ENCODE assay signal across 24 mouse cellular contexts in the genomic region with DNA sequence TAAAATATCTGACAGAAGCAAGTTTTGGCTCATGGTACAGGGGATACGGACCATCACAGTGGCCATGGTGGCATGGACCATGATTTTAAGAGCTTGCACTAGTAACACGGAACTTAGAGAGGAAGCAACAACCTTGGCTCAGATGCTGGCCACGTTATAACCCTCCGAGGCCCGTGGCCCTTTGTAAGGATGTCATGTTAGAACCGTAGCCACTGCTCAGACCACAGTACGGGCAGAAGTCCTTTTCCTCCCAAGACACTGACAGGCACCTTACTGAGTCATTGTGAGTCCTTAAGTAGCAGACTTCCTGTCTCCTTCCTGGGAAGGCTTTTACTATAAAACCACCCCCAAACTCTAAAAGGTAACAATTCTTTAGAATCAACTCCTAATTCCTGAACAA. TPM values are rescaled to one million over a fixed set of nuclear protein-coding genes. Genes with fewer than 3 reads are reported as not detected.
DNase-seq lines count a peak whose midpoint lies in the region; ATAC-seq and TF ChIP-seq lines count a peak whose summit lies in the region.
"Had no signal": no experiment of that assay in that cellular context is flagged by ENCODE, and none has a peak within 500 bp of the region (broad histone marks: within the 10 kb centered on the region; RNA-seq: fewer than 3 reads in every experiment).

No protein-coding gene starts in this region.

- intact Hi-C loops in heart, adult 2 months (cut with DNase I) = no loop called here
- intact Hi-C loops in heart, postnatal 36 days (cut with DNase I) = no loop called here

- H3K79me2 ChIP-seq in heart, adult 2 months (replicated peaks; ENCODE audit: control insufficient read depth, insufficient read depth, low read length) = no peaks in the 10 kb centered on the region

- H3K27ac ChIP-seq in heart, adult 2 months = peak overlapping the region; percentile 21
- H3K27ac ChIP-seq: embryonic facial prominence, embryonic 10.5 days; embryonic facial prominence, embryonic 12.5 days; forebrain, embryonic 13.5 days; forebrain, embryonic 15.5 days had no signal

- WGBS in heart, adult 2 months = 56% methylated on average over 7 of the region's 7 CpGs

- DNase-seq in heart, adult 2 months = no peak
- no peak for DNase-seq in heart, postnatal 36 days
- peak; percentile 69 for DNase-seq in 416B (ENCODE audit: low read depth)
- DNase-seq in layer of hippocampus, adult 11-12 months (ENCODE audit: low spot score) = no peak
- DNase-seq: adrenal gland, adult 2 months; adrenal gland, postnatal 10 days; adrenal gland, postnatal 25 days; cerebellum, adult 11-12 months; cerebellum, adult 2 months; cerebellum, adult 9-10 months; cerebellum, postnatal 10 days; cerebellum, postnatal 25 days; forebrain, postnatal 0 days had no signal

- H3K4me1 ChIP-seq in heart, adult 2 months (ENCODE audit: control insufficient read depth, insufficient read depth, low read length) = no peaks in the 10 kb centered on the region
- H3K4me1 ChIP-seq: forebrain, embryonic 13.5 days; forebrain, embryonic 15.5 days had no signal

- H3K4me3 ChIP-seq in heart, adult 2 months = no peak overlapping the region
- H3K4me3 ChIP-seq: embryonic facial prominence, embryonic 10.5 days; embryonic facial prominence, embryonic 12.5 days; forebrain, embryonic 13.5 days; forebrain, embryonic 15.5 days had no signal

- no peak for TF ChIP-seq POLR2A in heart, adult 2 months (IDR thresholded peaks at IDR 0.05; ENCODE audit: insufficient read depth, low read depth, low read length)

- TF ChIP-seq CTCF in heart, adult 2 months (IDR thresholded peaks at IDR 0.05) = no peak

- TF ChIP-seq EP300 in heart, adult 2 months (IDR thresholded peaks at IDR 0.05; ENCODE audit: insufficient read depth, low read depth, low read length) = no peak

- H3K9ac ChIP-seq in heart, adult 2 months (ENCODE audit: low read depth, low read length) = no peak overlapping the region
- H3K9ac ChIP-seq: embryonic facial prominence, embryonic 12.5 days; forebrain, embryonic 13.5 days; forebrain, embryonic 15.5 days; forebrain, postnatal 0 days had no signal

- no peaks in the 10 kb centered on the region for H3K36me3 ChIP-seq in heart, adult 2 months (ENCODE audit: control insufficient read depth, insufficient read depth, low read length)
- H3K36me3 ChIP-seq: embryonic facial prominence, embryonic 10.5 days; embryonic facial prominence, embryonic 12.5 days; forebrain, embryonic 15.5 days had no signal

- no peaks in the 10 kb centered on the region for H3K27me3 ChIP-seq in heart, adult 2 months (ENCODE audit: control insufficient read depth, insufficient read depth, low read length)
- H3K27me3 ChIP-seq: embryonic facial prominence, embryonic 12.5 days; forebrain, embryonic 13.5 days; forebrain, embryonic 15.5 days had no signal

- ATAC-seq in hematopoietic stem cell, adult 5-6 weeks (replicated peaks in 1 of 2; ENCODE audit: insufficient read depth in 1 of 2, low FRiP score in 2 of 2, low TSS enrichment in 1 of 2, low read depth in 1 of 2, poor library complexity in 2 of 2, severe bottlenecking in 2 of 2) = peak; percentile 56 to 73; a peak in 3 of 4 replicates
- no peak for ATAC-seq in frontal cortex, adult (ENCODE audit: low TSS enrichment)
- ATAC-seq: forebrain, embryonic 13.5 days; forebrain, embryonic 15.5 days; forebrain, postnatal 0 days had no signal

RNA-seq across cellular contexts. Expression of a gene that starts 8.7 kb away (rescaled TPM):
- 1 to 10 TPM in 1 of 2 experiments, under 1 TPM in 1; 0.89 to 1.5 TPM for total RNA-seq in heart, adult 2 months (2021)
- polyA plus RNA-seq in heart, adult 2 months (2012; rRNA removed) = 1.0 and 1.2 TPM in 2 replicates
- total RNA-seq in heart, postnatal 36 days (2021) = 1 to 10 TPM; 1.8 to 2.3 TPM
- total RNA-seq in hematopoietic stem cell, adult 5-6 weeks (2017) = 2.4 and 3.6 TPM in 2 replicates
- total RNA-seq: forebrain, postnatal 0 days had no signal

RNA-seq across cellular contexts. Expression of a gene that starts 27.2 kb away (rescaled TPM):
- total RNA-seq in heart, adult 2 months (2021) = 1 to 10 TPM; 7.6 to 9.9 TPM
- polyA plus RNA-seq in heart, adult 2 months (2012; rRNA removed) = 0.98 and 2.1 TPM in 2 replicates
- total RNA-seq in heart, postnatal 36 days (2021) = 1 to 10 TPM; 6.9 to 7.3 TPM
- total RNA-seq in hematopoietic stem cell, adult 5-6 weeks (2017) = 0.19 and 3.2 TPM in 2 replicates

RNA-seq across cellular contexts. Expression of a gene that starts 27.2 kb away (rescaled TPM):
- 10 to 100 TPM; 33.5 to 34.5 TPM for total RNA-seq in heart, adult 2 months (2021)
- 18.0 and 36.8 TPM in 2 replicates for polyA plus RNA-seq in heart, adult 2 months (2012; rRNA removed)
- total RNA-seq in heart, postnatal 36 days (2021) = 10 to 100 TPM; 30.7 to 33.2 TPM
- total RNA-seq in hematopoietic stem cell, adult 5-6 weeks (2017) = 77.9 and 95.4 TPM in 2 replicates

RNA-seq across cellular contexts. Expression of a gene that starts 48.2 kb away (rescaled TPM):
- not detected for total RNA-seq in heart, adult 2 months (2021)
- not detected in 2 replicates for polyA plus RNA-seq in heart, adult 2 months (2012; rRNA removed)
- total RNA-seq in heart, postnatal 36 days (2021) = not detected
- not detected in 2 replicates for total RNA-seq in hematopoietic stem cell, adult 5-6 weeks (2017)
- total RNA-seq: adrenal gland, adult 2 months; adrenal gland, postnatal 10 days; adrenal gland, postnatal 25 days; adrenal gland, postnatal 4 days; ES-E14; MEL had no signal
- polyA plus RNA-seq: adrenal gland, adult 2 months; C2C12; embryonic facial prominence, embryonic 14.5 days had no signal
